Mouse (Mus musculus) heart, adult 2 months (tissue): ENCODE data around the gene Olfml2b.

Source experiments
- CTCF ChIP-seq: fragments of 200-600 bp; IDR thresholded peaks from 2 replicates; pipeline ENCODE4 v1.8.1; 2022; ENCODE audit warnings: antibody characterized with exemption, mild to moderate bottlenecking, moderate library complexity
- EP300 ChIP-seq: fragments of 200-500 bp; IDR thresholded peaks from 2 replicates; pipeline ENCODE4 v1.6.1; 2011; ENCODE audit warnings: low read depth, low read length, control low read depth; ENCODE audit not compliant: insufficient read depth

- TF ChIP-seq EP300 (no peak), CTCF (no peak)
Measured at GRCm38 (mm10) chr1:170608461-170609071, 35.8 kb upstream of the Olfml2b start.
